23 mouse cellular contexts compared by ENCODE assay signal in genomic region chrX:100394223-100394861, GRCm38 (mm10). TPM values are rescaled to one million over a fixed set of nuclear protein-coding genes. Genes with fewer than 3 reads are reported as not detected.
DNase-seq lines count a peak whose midpoint lies in the region; ATAC-seq and TF ChIP-seq lines count a peak whose summit lies in the region.
"Had no signal": no experiment of that assay in that cellular context is flagged by ENCODE, and none has a peak within 500 bp of the region (broad histone marks: within the 10 kb centered on the region; RNA-seq: fewer than 3 reads in every experiment).

No protein-coding gene starts in this region.

- TF ChIP-seq RAD21 in MEL (IDR thresholded peaks at IDR 0.05; ENCODE audit: low read depth, low read length) = peak; percentile 43

- H3K4me1 ChIP-seq in MEL (ENCODE audit: control insufficient read depth in 1 of 2, insufficient read depth in 2 of 2, low read length in 2 of 2) = peaks cover 0 to 5% of the 10 kb centered on the region in 2 experiments; a peak in 1 of 4 replicates
- H3K4me1 ChIP-seq in liver, embryonic 13.5 days (replicated peaks) = peaks cover 14% of the 10 kb centered on the region
- H3K4me1 ChIP-seq: heart, embryonic 12.5 days had no signal

- peak; percentile 12 to 23 for DNase-seq in cerebellum, postnatal 10 days
- no peak for DNase-seq in layer of hippocampus, adult 2 months (ENCODE audit: low spot score in 2 of 2)
- DNase-seq in layer of hippocampus, adult 9-10 months (ENCODE audit: low spot score) = no peak
- peak; percentile 11 for DNase-seq in MEL (ENCODE audit: low read depth, low spot score)
- DNase-seq in liver, embryonic 13.5 days = peak; percentile 19
- DNase-seq in adrenal gland, postnatal 14 days = no peak
- DNase-seq: cerebellum, adult 2 months; gastrocnemius, postnatal 14 days; right cerebral cortex, adult 18-20 months; thymus, postnatal 36 days had no signal

- H3K27ac ChIP-seq in layer of hippocampus, adult 2 months = no peak overlapping the region
- no peak overlapping the region for H3K27ac ChIP-seq in MEL (ENCODE audit: control insufficient read depth, low read depth, low read length)
- no peak overlapping the region; the same call in 1 of the 2 replicates for H3K27ac ChIP-seq in liver, embryonic 13.5 days

- no peak for ATAC-seq in cerebellum, adult (ENCODE audit: insufficient number of reproducible peaks, low FRiP score, low TSS enrichment)
- ATAC-seq in liver, embryonic 13.5 days (ENCODE audit: low read depth) = peak; percentile 83
- no peak for ATAC-seq in erythroblast, adult 5-6 weeks (replicated peaks; ENCODE audit: low FRiP score, poor library complexity, severe bottlenecking)
- ATAC-seq: intestine, postnatal 0 days had no signal

- TF ChIP-seq EP300 in MEL (IDR thresholded peaks at IDR 0.05; ENCODE audit: low read depth in 1 of 2, low read length in 2 of 2) = no peak

- H3K9ac ChIP-seq in MEL (ENCODE audit: control insufficient read depth, low read depth, low read length, poor library complexity, severe bottlenecking) = no peak overlapping the region
- no peak overlapping the region for H3K9ac ChIP-seq in liver, embryonic 13.5 days
- H3K9ac ChIP-seq: heart, embryonic 12.5 days had no signal

- no peaks in the 10 kb centered on the region for H3K27me3 ChIP-seq in MEL (ENCODE audit: control insufficient read depth in 1 of 2, insufficient read depth in 2 of 2, low read length in 2 of 2)
- H3K27me3 ChIP-seq in liver, embryonic 13.5 days = no peaks in the 10 kb centered on the region
- H3K27me3 ChIP-seq: heart, embryonic 12.5 days had no signal

- H3K9me3 ChIP-seq in MEL (replicated peaks; ENCODE audit: insufficient read depth, low read length) = no peaks in the 10 kb centered on the region
- H3K9me3 ChIP-seq in liver, embryonic 13.5 days (replicated peaks) = no peaks in the 10 kb centered on the region
- H3K9me3 ChIP-seq: heart, embryonic 12.5 days had no signal

- no peak for TF ChIP-seq POLR2A in MEL (IDR thresholded peaks at IDR 0.05; ENCODE audit: control insufficient read depth in 1 of 2, insufficient read depth in 1 of 2, low read depth in 1 of 2, low read length in 2 of 2, poor library complexity in 1 of 2)

- TF ChIP-seq CTCF in layer of hippocampus, adult 2 months (conservative IDR thresholded peaks at IDR 0.05) = peak; percentile 42
- TF ChIP-seq CTCF in MEL (IDR thresholded peaks at IDR 0.05 in 2 of 3, conservative IDR thresholded peaks at IDR 0.05 in 1 of 3; ENCODE audit: control insufficient read depth in 1 of 3, insufficient read depth in 1 of 3, low read depth in 2 of 3, low read length in 3 of 3, poor library complexity in 1 of 3, severe bottlenecking in 1 of 3) = peak in 1 of 3 experiments; percentile 30; a peak in 1 of 6 replicates

- WGBS in liver, embryonic 13.5 days (ENCODE audit: insufficient replicate concordance) = 51% methylated on average over 7 of the region's 7 CpGs

- peaks cover 0 to 5% of the 10 kb centered on the region in 2 experiments; a peak in 2 of 4 replicates for H3K36me3 ChIP-seq in MEL (ENCODE audit: control insufficient read depth in 1 of 2, insufficient read depth in 2 of 2, low read length in 2 of 2)
- no peaks in the 10 kb centered on the region for H3K36me3 ChIP-seq in liver, embryonic 13.5 days
- H3K36me3 ChIP-seq: heart, embryonic 12.5 days had no signal

- H3K4me2 ChIP-seq in liver, embryonic 13.5 days = peak overlapping the region; percentile 24
- H3K4me2 ChIP-seq: heart, embryonic 12.5 days had no signal

- no peaks in the 10 kb centered on the region for H3K79me2 ChIP-seq in MEL (ENCODE audit: control insufficient read depth, insufficient read depth, low read length, poor library complexity)

- H3K4me3 ChIP-seq in layer of hippocampus, adult 2 months = no peak overlapping the region
- no peak overlapping the region for H3K4me3 ChIP-seq in MEL (ENCODE audit: control insufficient read depth in 1 of 2, insufficient read depth in 1 of 2, low read depth in 2 of 2, low read length in 2 of 2)
- H3K4me3 ChIP-seq in liver, embryonic 13.5 days (replicated peaks) = no peak overlapping the region
- H3K4me3 ChIP-seq: heart, embryonic 12.5 days had no signal

TF ChIP-seq in MEL, 35 proteins besides CTCF, POLR2A, EP300 and RAD21:
- TF ChIP-seq ZC3H11A (IDR thresholded peaks at IDR 0.05; ENCODE audit: low read depth, low read length) (0 out of 2 replicates have a peak, but pooled peaks have one; percentile 7), POLR2AphosphoS5 (IDR thresholded peaks at IDR 0.05; ENCODE audit: borderline replicate concordance, low read depth, low read length) (no peak), SMC3 (IDR thresholded peaks at IDR 0.05; ENCODE audit: low read depth, low read length) (peak; percentile 36; the same call in 1 of the 2 replicates), MXI1 (IDR thresholded peaks at IDR 0.05; ENCODE audit: low read depth, low read length) (no peak)

RNA-seq across cellular contexts. Expression of gene Otud6a, which starts 34.5 kb away (rescaled TPM):
- not detected for total RNA-seq in layer of hippocampus, adult 2 months (2021)
- total RNA-seq in MEL (2012; rRNA removed) = not detected in 2 replicates
- polyA plus RNA-seq in MEL (2012; ENCODE audit: insufficient read depth in 1 of 2, insufficient read length in 2 of 2, low read depth in 1 of 2, low replicate concordance in 2 of 2, missing spikeins in 1 of 2) = not detected
- not detected in 2 replicates for polyA plus RNA-seq in liver, embryonic 13.5 days (2015; fragmentation: Nextera tagmentation; extraction: Ambion mirVana)
- total RNA-seq in adrenal gland, postnatal 14 days (2021) = not detected in 2 replicates
- total RNA-seq in erythroblast, adult 5-6 weeks (2015; ENCODE audit: low replicate concordance) = not detected in 2 replicates
- not detected in 2 replicates for total RNA-seq in erythroblast, adult 5-6 weeks (2017; ENCODE audit: low replicate concordance)
- total RNA-seq: gastrocnemius, postnatal 14 days; heart, postnatal 36 days; layer of hippocampus, postnatal 10 days; left cerebral cortex, postnatal 14 days; liver, adult 2 months; monocyte, adult 5-6 weeks; neutrophil, adult 5-6 weeks had no signal
- polyA plus RNA-seq: cerebellum, adult 2 months; cortical plate, adult 2 months; heart, embryonic 12.5 days; intestine, postnatal 0 days; liver, adult 2 months; Patski; spleen, adult 2 months had no signal

RNA-seq across cellular contexts. Expression of gene Awat2, which starts 48.2 kb away (rescaled TPM):
- under 1 TPM; 0.22 to 0.31 TPM for total RNA-seq in layer of hippocampus, adult 2 months (2021)
- 0.65 and 0.78 TPM in 2 replicates for total RNA-seq in MEL (2012; rRNA removed)
- polyA plus RNA-seq in MEL (2012; ENCODE audit: insufficient read depth in 1 of 2, insufficient read length in 2 of 2, low read depth in 1 of 2, low replicate concordance in 2 of 2, missing spikeins in 1 of 2) = under 1 TPM in 1 of 2 experiments, not detected in 1; 0.95 TPM
- 0.23 and 0.39 TPM in 2 replicates for polyA plus RNA-seq in liver, embryonic 13.5 days (2015; fragmentation: Nextera tagmentation; extraction: Ambion mirVana)
- total RNA-seq in adrenal gland, postnatal 14 days (2021) = 0.48 and 0.75 TPM in 2 replicates
- not detected in 2 replicates for total RNA-seq in erythroblast, adult 5-6 weeks (2015; ENCODE audit: low replicate concordance)
- not detected in 2 replicates for total RNA-seq in erythroblast, adult 5-6 weeks (2017; ENCODE audit: low replicate concordance)
- total RNA-seq: gastrocnemius, postnatal 14 days; layer of hippocampus, postnatal 10 days; left cerebral cortex, postnatal 14 days; monocyte, adult 5-6 weeks had no signal
- polyA plus RNA-seq: heart, embryonic 12.5 days; Patski had no signal

Comparison
In these comparisons a context has a peak if more than half of its experiments do, and no peak if none do; other contexts are left out.
1. DNase-seq: peak in cerebellum, postnatal 10 days (2 of 2), MEL (single experiment) and liver, embryonic 13.5 days (single experiment); none in layer of hippocampus, adult 2 months (0 of 2), layer of hippocampus, adult 9-10 months (single experiment) and adrenal gland, postnatal 14 days (single experiment).